Mouse (Mus musculus) lung, postnatal 0 days (tissue): Measurements from ENCODE around the gene Tm2d3.

Source experiments
- CTCF ChIP-seq: IDR thresholded peaks from 2 replicates; pipeline ENCODE4 v1.5.1; 2016; ENCODE audit warnings: antibody characterized with exemption, mild to moderate bottlenecking
- EP300 ChIP-seq: IDR thresholded peaks from 2 replicates; pipeline ENCODE4 v1.6.1; 2016; ENCODE audit warnings: antibody characterized with exemption, mild to moderate bottlenecking, control low read depth

GRCm38 (mm10) chr7:65693301-65693821 is 2.4 kb downstream of the Tm2d3 start:
- TF ChIP-seq CTCF, result peak; percentile 3; the same call in 1 of the 2 replicates
- TF ChIP-seq EP300, result no peak
